Mouse (Mus musculus) hindbrain, embryonic 13.5 days (tissue): ENCODE data around the gene Gss. TPM values are rescaled to one million over a fixed set of nuclear protein-coding genes. Genes with fewer than 3 reads are reported as not detected.

Experiments used
- ATAC-seq: fragments of 200-750 bp; cut with Nextera tagmentation; 2 replicates; pipeline ENCODE4 v1.8.0; 2017; ENCODE audit warnings: moderate TSS enrichment; ENCODE audit not compliant: low FRiP score
- H3K27ac ChIP-seq: fragments of 300-500 bp; sonication (generic); 2 replicates; pipeline ENCODE4 v1.5.1; 2015; ENCODE audit warnings: inconsistent platforms, mild to moderate bottlenecking, moderate library complexity
- H3K27me3 ChIP-seq: fragments of 300-500 bp; sonication (generic); 2 replicates; pipeline ENCODE4 v1.6.1; 2015; ENCODE audit warnings: mild to moderate bottlenecking, inconsistent platforms
- H3K36me3 ChIP-seq: fragments of 300-500 bp; sonication (generic); 2 replicates; pipeline ENCODE4 v1.6.1; 2015; ENCODE audit warnings: mild to moderate bottlenecking, inconsistent platforms
- H3K4me1 ChIP-seq: fragments of 300-500 bp; sonication (generic); replicated peaks from 2 replicates; pipeline ENCODE4 v1.6.1; 2015; ENCODE audit warnings: inconsistent platforms
- H3K4me2 ChIP-seq: fragments of 300-500 bp; sonication (generic); 2 replicates; pipeline ENCODE4 v1.6.1; 2015; ENCODE audit warnings: inconsistent platforms, mild to moderate bottlenecking, moderate library complexity
- H3K4me3 ChIP-seq: fragments of 300-500 bp; sonication (generic); 2 replicates; pipeline ENCODE4 v1.5.1; 2015; ENCODE audit warnings: mild to moderate bottlenecking, inconsistent platforms
- H3K9ac ChIP-seq: fragments of 300-500 bp; sonication (generic); 2 replicates; pipeline ENCODE4 v1.6.1; 2015; ENCODE audit warnings: mild to moderate bottlenecking, inconsistent platforms
- H3K9me3 ChIP-seq: fragments of 300-500 bp; sonication (generic); 2 replicates; pipeline ENCODE4 v1.6.1; 2016; ENCODE audit warnings: inconsistent platforms
- WGBS: fragments of 180-500 bp; shearing (Covaris S2); methylation state at CpG from one replicate; pipeline ENCODE4 v1.1.7; 2015; 5-methylcytosine and 5-hydroxymethylcytosine counted together
- polyA plus RNA-seq: library from polyadenylated mRNA; unstranded; fragments of >200 nt; fragmentation: Nextera tagmentation; extraction: Ambion mirVana; gene quantifications from 2 replicates; pipeline ENCODE4 v1.2.1, GENCODE M21; 2015

The Gss gene
- polyA plus RNA-seq, 1 experiment from 2014 or later = 16.4 TPM

- H3K27ac ChIP-seq = no peak overlapping the region
- H3K9ac ChIP-seq = no peak overlapping the region
- H3K4me3 ChIP-seq = no peak overlapping the region
- H3K4me1 ChIP-seq = no peaks in the 10 kb centered on the region
- H3K9me3 ChIP-seq = no peaks in the 10 kb centered on the region
- H3K27me3 ChIP-seq = no peaks in the 10 kb centered on the region
- H3K4me2 ChIP-seq = no peak overlapping the region
- 68% methylated on average over 10 of the region's 10 CpGs for WGBS
- no peak for ATAC-seq
- no peaks in the 10 kb centered on the region for H3K36me3 ChIP-seq
These were observed 7.1 kb downstream of the Gss start for GRCm38 (mm10) chr2:155585486-155585885.

GRCm38 (mm10) chr2:155585082-155585481 is 7.5 kb downstream of the Gss start:
- ATAC-seq = no peak
- 86% methylated on average over 9 of the region's 9 CpGs for WGBS
- Histone ChIP-seq H3K36me3 (no peaks in the 10 kb centered on the region), H3K27me3 (no peaks in the 10 kb centered on the region), H3K4me3 (no peak overlapping the region), H3K9ac (no peak overlapping the region), H3K4me1 (no peaks in the 10 kb centered on the region), H3K27ac (no peak overlapping the region), H3K4me2 (no peak overlapping the region), H3K9me3 (no peaks in the 10 kb centered on the region)

GRCm38 (mm10) chr2:155583927-155584530 is 8.6 kb downstream of the Gss start:
- no peak for ATAC-seq
- no peaks in the 10 kb centered on the region for H3K4me1 ChIP-seq
- H3K27me3 ChIP-seq = no peaks in the 10 kb centered on the region
- H3K4me3 ChIP-seq = no peak overlapping the region
- no peak overlapping the region for H3K9ac ChIP-seq
- WGBS = 36% methylated on average over 5 of the region's 5 CpGs
- H3K27ac ChIP-seq = no peak overlapping the region
- no peaks in the 10 kb centered on the region for H3K36me3 ChIP-seq
- H3K4me2 ChIP-seq = no peak overlapping the region
- H3K9me3 ChIP-seq = no peaks in the 10 kb centered on the region

GRCm38 (mm10) chr2:155582996-155583395 is 9.6 kb downstream of the Gss start:
- Histone ChIP-seq H3K4me1 (no peaks in the 10 kb centered on the region), H3K9me3 (no peaks in the 10 kb centered on the region), H3K36me3 (peaks cover 3% of the 10 kb centered on the region; the same call in 1 of the 2 replicates), H3K27me3 (no peaks in the 10 kb centered on the region), H3K27ac (no peak overlapping the region), H3K4me2 (no peak overlapping the region), H3K9ac (no peak overlapping the region), H3K4me3 (no peak overlapping the region)
- WGBS = 85% methylated on average over 5 of the region's 5 CpGs
- ATAC-seq = no peak

- no peak overlapping the region for H3K9ac ChIP-seq
- no peaks in the 10 kb centered on the region for H3K27me3 ChIP-seq
- WGBS = 76% methylated on average over 4 of the region's 4 CpGs
- peaks cover 8% of the 10 kb centered on the region; the same call in 1 of the 2 replicates for H3K36me3 ChIP-seq
- no peak overlapping the region for H3K27ac ChIP-seq
- no peak overlapping the region for H3K4me3 ChIP-seq
- no peaks in the 10 kb centered on the region for H3K9me3 ChIP-seq
- H3K4me2 ChIP-seq = no peak overlapping the region
- H3K4me1 ChIP-seq = no peaks in the 10 kb centered on the region
- ATAC-seq = no peak
These were observed 10.1 kb downstream of the Gss start for GRCm38 (mm10) chr2:155582384-155582995.

GRCm38 (mm10) chr2:155580331-155580730 is 12.3 kb downstream of the Gss start:
- H3K27me3 ChIP-seq = no peaks in the 10 kb centered on the region
- WGBS = 92% methylated on average over 3 of the region's 3 CpGs
- ATAC-seq = no peak

GRCm38 (mm10) chr2:155576656-155577055 is 16.0 kb downstream of the Gss start:
- H3K4me2 ChIP-seq = no peak overlapping the region
- WGBS = 87% methylated on average over 9 of the region's 9 CpGs

More at GRCm38 (mm10) chr2:155580331-155580730, 12.3 kb downstream of the Gss start:
- H3K36me3 ChIP-seq = peaks cover 26% of the 10 kb centered on the region
- no peaks in the 10 kb centered on the region for H3K9me3 ChIP-seq
- H3K4me1 ChIP-seq = no peaks in the 10 kb centered on the region
- H3K4me2 ChIP-seq = no peak overlapping the region
- H3K4me3 ChIP-seq = no peak overlapping the region
- no peak overlapping the region for H3K9ac ChIP-seq
- no peak overlapping the region for H3K27ac ChIP-seq

GRCm38 (mm10) chr2:155574700-155575099 is 17.9 kb downstream of the Gss start:
- 91% methylated on average over 4 of the region's 4 CpGs for WGBS
- ATAC-seq = no peak
- H3K4me3 ChIP-seq = no peak overlapping the region
- H3K4me2 ChIP-seq = no peak overlapping the region
- no peaks in the 10 kb centered on the region for H3K27me3 ChIP-seq
- H3K9me3 ChIP-seq = no peaks in the 10 kb centered on the region
- no peak overlapping the region for H3K27ac ChIP-seq
- peaks cover 32% of the 10 kb centered on the region for H3K36me3 ChIP-seq
- no peak overlapping the region for H3K9ac ChIP-seq
- no peaks in the 10 kb centered on the region for H3K4me1 ChIP-seq

More at GRCm38 (mm10) chr2:155576656-155577055, 16.0 kb downstream of the Gss start:
- Histone ChIP-seq H3K9ac (no peak overlapping the region), H3K9me3 (no peaks in the 10 kb centered on the region), H3K27me3 (no peaks in the 10 kb centered on the region), H3K4me3 (no peak overlapping the region), H3K27ac (no peak overlapping the region), H3K4me1 (no peaks in the 10 kb centered on the region), H3K36me3 (peaks cover 32% of the 10 kb centered on the region)
- ATAC-seq = no peak

- no peak overlapping the region for H3K4me3 ChIP-seq
- peaks cover 32% of the 10 kb centered on the region for H3K36me3 ChIP-seq
- no peak overlapping the region for H3K27ac ChIP-seq
- H3K4me1 ChIP-seq = no peaks in the 10 kb centered on the region
- no peak for ATAC-seq
- WGBS = 95% methylated on average over 7 of the region's 7 CpGs
- H3K27me3 ChIP-seq = no peaks in the 10 kb centered on the region
- no peak overlapping the region for H3K4me2 ChIP-seq
- H3K9ac ChIP-seq = no peak overlapping the region
- no peaks in the 10 kb centered on the region for H3K9me3 ChIP-seq
These were observed 18.6 kb downstream of the Gss start for GRCm38 (mm10) chr2:155573996-155574395.

GRCm38 (mm10) chr2:155573001-155573400 is 19.6 kb downstream of the Gss start:
- 93% methylated on average over 9 of the region's 9 CpGs for WGBS
- no peaks in the 10 kb centered on the region for H3K9me3 ChIP-seq
- peaks cover 30% of the 10 kb centered on the region for H3K36me3 ChIP-seq
- no peak overlapping the region for H3K4me3 ChIP-seq
- H3K4me1 ChIP-seq = no peaks in the 10 kb centered on the region
- no peaks in the 10 kb centered on the region for H3K27me3 ChIP-seq
- H3K9ac ChIP-seq = no peak overlapping the region
- no peak for ATAC-seq
- no peak overlapping the region for H3K27ac ChIP-seq
- H3K4me2 ChIP-seq = no peak overlapping the region

- Histone ChIP-seq H3K27me3 (no peaks in the 10 kb centered on the region), H3K9ac (no peak overlapping the region), H3K36me3 (peaks cover 18% of the 10 kb centered on the region; the same call in 1 of the 2 replicates), H3K4me2 (no peak overlapping the region), H3K27ac (no peak overlapping the region), H3K4me1 (no peaks in the 10 kb centered on the region), H3K4me3 (no peak overlapping the region), H3K9me3 (no peaks in the 10 kb centered on the region)
- WGBS = 12% methylated on average over 3 of the region's 3 CpGs
- ATAC-seq = no peak
These were observed 23.3 kb downstream of the Gss start for GRCm38 (mm10) chr2:155569223-155569807.

GRCm38 (mm10) chr2:155567751-155568150 is 24.9 kb downstream of the Gss start:
- 89% methylated on average over 5 of the region's 5 CpGs for WGBS
- no peak overlapping the region for H3K9ac ChIP-seq

GRCm38 (mm10) chr2:155562934-155563333 is 29.7 kb downstream of the Gss start:
- WGBS = 77% methylated on average over 4 of the region's 4 CpGs
- Histone ChIP-seq H3K27me3 (no peaks in the 10 kb centered on the region), H3K27ac (no peak overlapping the region), H3K36me3 (peaks cover 63% of the 10 kb centered on the region), H3K4me1 (no peaks in the 10 kb centered on the region), H3K4me3 (no peak overlapping the region), H3K9me3 (no peaks in the 10 kb centered on the region), H3K9ac (no peak overlapping the region), H3K4me2 (no peak overlapping the region)
- ATAC-seq = no peak

More at GRCm38 (mm10) chr2:155567751-155568150, 24.9 kb downstream of the Gss start:
- Histone ChIP-seq H3K27ac (no peak overlapping the region), H3K36me3 (peaks cover 25% of the 10 kb centered on the region), H3K27me3 (no peaks in the 10 kb centered on the region), H3K4me1 (no peaks in the 10 kb centered on the region), H3K4me3 (no peak overlapping the region), H3K4me2 (no peak overlapping the region), H3K9me3 (no peaks in the 10 kb centered on the region)
- no peak for ATAC-seq
